Mouse (Mus musculus) megakaryocyte, embryonic 14.5 days (primary cell): ENCODE measurements around the gene Prim2. TPM values are rescaled to one million over a fixed set of nuclear protein-coding genes. Genes with fewer than 3 reads are reported as not detected.

ENCODE experiments used
- H3K27me3 ChIP-seq: replicated peaks from 2 replicates; pipeline ENCODE3; 2012; ENCODE audit warnings: inconsistent platforms
- H3K36me3 ChIP-seq: replicated peaks from 2 replicates; pipeline ENCODE3; 2012; ENCODE audit warnings: low read length, inconsistent platforms, mixed read lengths
- H3K4me1 ChIP-seq: 2 replicates; pipeline ENCODE4 v1.6.1; 2012; ENCODE audit warnings: inconsistent platforms
- H3K4me3 ChIP-seq: replicated peaks from 2 replicates; pipeline ENCODE3; 2012; ENCODE audit warnings: moderate library complexity, mild to moderate bottlenecking, inconsistent platforms
- H3K9me3 ChIP-seq: 2 replicates; pipeline ENCODE4 v1.6.1; 2012; ENCODE audit warnings: inconsistent platforms
- FLI1 ChIP-seq: IDR thresholded peaks from 2 replicates; pipeline ENCODE4 v1.6.1; 2012; ENCODE audit warnings: low read length, inconsistent platforms, mixed read lengths
- GATA1 ChIP-seq: IDR thresholded peaks from 3 replicates; pipeline ENCODE4 v1.6.1; 2012; ENCODE audit warnings: mixed read lengths, low read length, inconsistent platforms, borderline replicate concordance
- polyA plus RNA-seq: library from polyadenylated mRNA; stranded (reverse); fragments of >175 nt; gene quantifications from 2 replicates; pipeline ENCODE4 v1.2.3, GENCODE M21; 2012; ENCODE audit warnings: low replicate concordance; ENCODE audit not compliant: insufficient read depth

The Prim2 gene
- polyA plus RNA-seq, 1 experiment = 2.1 TPM

DNA sequence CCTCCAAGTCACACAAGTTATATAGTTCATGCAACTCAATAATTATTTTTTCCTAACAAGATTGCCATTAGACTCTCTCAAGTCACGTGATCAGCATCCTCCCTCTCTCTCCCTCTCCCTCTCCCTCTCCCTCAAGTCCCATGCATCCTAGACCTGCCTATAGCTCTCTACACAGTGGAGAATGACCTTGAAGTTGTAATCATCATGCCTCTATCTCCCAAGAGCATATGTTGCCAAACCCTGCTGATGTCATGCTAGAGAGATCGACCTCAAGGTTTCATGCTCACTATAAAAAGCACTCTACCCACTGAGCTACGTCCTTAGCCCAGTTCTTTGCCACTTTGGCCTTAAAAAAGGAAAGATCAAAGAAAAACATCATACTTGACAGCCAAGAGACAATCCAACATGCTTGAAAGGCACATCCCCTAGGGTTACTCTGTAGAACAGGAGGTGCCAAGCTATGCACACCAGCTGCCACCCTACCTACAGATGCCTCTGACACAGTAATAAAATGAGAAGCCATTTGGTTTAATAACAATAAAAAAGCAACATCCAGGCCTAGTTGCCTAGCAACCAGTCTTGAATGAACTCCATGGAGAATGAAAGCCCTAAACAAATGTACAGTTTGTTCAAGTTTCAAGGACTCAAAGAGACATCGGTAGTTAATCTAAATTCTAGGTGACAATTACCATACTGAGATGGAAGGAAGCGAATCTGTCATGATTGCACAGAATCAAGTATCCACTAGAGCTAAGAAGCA is 138.3 kb downstream of the Prim2 start:
- H3K27me3 ChIP-seq = no peaks in the 10 kb centered on the region
- TF ChIP-seq GATA1 (no peak), FLI1 (no peak)
- H3K4me1 ChIP-seq = peaks cover 25% of the 10 kb centered on the region
- peaks cover 3% of the 10 kb centered on the region for H3K36me3 ChIP-seq
- H3K9me3 ChIP-seq = no peaks in the 10 kb centered on the region
- no peak overlapping the region for H3K4me3 ChIP-seq

DNA sequence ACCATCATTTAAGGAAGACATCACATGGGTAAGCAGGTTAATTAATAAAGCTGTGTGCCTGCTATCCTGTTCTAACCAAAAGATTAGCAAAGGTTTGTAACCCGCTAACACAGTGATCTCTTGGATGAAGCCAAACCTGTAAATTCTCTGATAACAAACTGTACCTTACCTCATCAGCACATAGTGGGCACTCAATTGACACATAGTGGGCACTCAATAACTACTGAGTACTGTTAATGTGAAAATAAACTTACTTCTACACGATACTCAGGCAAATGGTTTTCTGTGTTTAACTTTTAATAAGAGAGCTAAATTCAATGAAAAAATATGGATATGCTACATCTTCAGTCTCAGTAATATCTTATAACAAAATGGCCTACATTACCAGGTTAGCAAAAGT is 139.1 kb downstream of the Prim2 start:
- H3K4me3 ChIP-seq = no peak overlapping the region
- no peaks in the 10 kb centered on the region for H3K9me3 ChIP-seq
- peaks cover 22% of the 10 kb centered on the region for H3K4me1 ChIP-seq
- TF ChIP-seq FLI1 (no peak), GATA1 (no peak)
- H3K36me3 ChIP-seq = peaks cover 4% of the 10 kb centered on the region
- no peaks in the 10 kb centered on the region for H3K27me3 ChIP-seq

- TF ChIP-seq FLI1 = no peak
- no peak for TF ChIP-seq GATA1
- Histone ChIP-seq H3K4me1 (peaks cover 17% of the 10 kb centered on the region), H3K27me3 (no peaks in the 10 kb centered on the region), H3K36me3 (peaks cover 7% of the 10 kb centered on the region), H3K9me3 (no peaks in the 10 kb centered on the region), H3K4me3 (no peak overlapping the region)
These were observed 139.9 kb downstream of the Prim2 start for GRCm38 (mm10) chr1:33529543-33530232.

DNA sequence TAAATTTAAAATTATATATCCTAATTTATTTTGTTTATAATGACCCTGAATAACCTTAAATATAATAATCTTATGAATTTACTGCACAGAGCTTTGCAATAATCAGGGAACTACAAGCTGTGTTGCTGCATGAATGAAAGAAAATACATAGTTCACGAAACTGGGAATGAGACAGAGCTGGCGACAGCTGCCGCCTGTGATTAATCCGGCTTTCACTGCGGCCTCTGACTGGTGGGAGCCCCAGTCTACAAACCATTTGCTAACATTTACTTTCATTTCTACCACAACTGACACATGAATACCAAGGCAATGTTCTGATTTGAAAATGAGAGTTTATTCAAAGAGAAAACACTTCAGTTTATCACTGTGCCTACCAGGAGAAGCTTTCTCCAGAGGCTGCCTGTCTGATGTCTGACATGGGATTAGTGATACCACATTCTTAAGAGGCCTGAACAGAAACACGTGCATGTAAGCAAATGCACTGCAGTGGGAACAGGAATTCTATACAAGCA is 142.2 kb downstream of the Prim2 start:
- H3K27me3 ChIP-seq = no peaks in the 10 kb centered on the region
- no peaks in the 10 kb centered on the region for H3K9me3 ChIP-seq
- peaks cover 17% of the 10 kb centered on the region for H3K4me1 ChIP-seq
- H3K36me3 ChIP-seq = peaks cover 9% of the 10 kb centered on the region
- H3K4me3 ChIP-seq = no peak overlapping the region
- TF ChIP-seq GATA1 (no peak), FLI1 (no peak)

DNA sequence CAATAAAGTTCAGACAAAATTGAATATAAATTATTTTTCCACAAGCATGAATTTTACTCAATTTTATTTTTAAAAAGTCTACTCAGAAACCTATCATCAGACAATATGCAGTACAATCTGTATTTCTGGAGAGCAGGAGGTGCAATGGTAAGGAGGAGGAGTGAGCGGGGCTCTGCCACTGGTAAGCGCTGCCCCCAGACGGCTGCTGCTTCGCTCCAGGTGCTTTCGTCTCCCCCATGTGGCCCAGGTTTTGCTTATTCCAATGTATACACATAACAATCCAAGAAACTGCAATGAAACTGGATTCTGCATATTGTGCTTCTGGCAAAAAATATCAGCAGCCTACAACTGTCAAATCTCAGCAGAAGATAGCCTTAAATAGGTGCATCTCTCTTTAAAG is 146.4 kb downstream of the Prim2 start:
- H3K9me3 ChIP-seq = no peaks in the 10 kb centered on the region
- TF ChIP-seq GATA1 (no peak), FLI1 (no peak)
- no peak overlapping the region for H3K4me3 ChIP-seq
- no peaks in the 10 kb centered on the region for H3K27me3 ChIP-seq
- peaks cover 9% of the 10 kb centered on the region for H3K36me3 ChIP-seq
- H3K4me1 ChIP-seq = no peaks in the 10 kb centered on the region

DNA sequence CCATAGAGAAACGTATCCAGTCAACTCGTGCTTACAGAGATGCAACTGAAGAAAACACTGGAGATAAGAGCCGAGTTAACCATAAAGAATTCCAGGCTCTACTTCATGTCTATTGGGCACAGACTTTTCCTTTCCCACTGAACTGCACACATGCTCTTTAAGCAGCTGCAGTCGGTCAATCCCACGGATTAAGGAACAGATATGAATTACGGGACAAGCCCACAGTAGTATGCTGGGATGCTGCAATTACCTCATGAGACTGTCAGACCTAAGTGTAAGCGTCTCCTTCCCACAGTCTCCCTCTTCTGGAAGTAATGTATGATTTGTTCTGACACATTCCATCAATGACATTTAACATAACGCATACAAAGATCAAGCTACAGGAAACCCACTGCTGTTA is 154.5 kb downstream of the Prim2 start:
- Histone ChIP-seq H3K4me3 (no peak overlapping the region), H3K36me3 (peaks cover 19% of the 10 kb centered on the region), H3K4me1 (no peaks in the 10 kb centered on the region), H3K27me3 (no peaks in the 10 kb centered on the region), H3K9me3 (no peaks in the 10 kb centered on the region)
- TF ChIP-seq FLI1 = no peak
- no peak for TF ChIP-seq GATA1

DNA sequence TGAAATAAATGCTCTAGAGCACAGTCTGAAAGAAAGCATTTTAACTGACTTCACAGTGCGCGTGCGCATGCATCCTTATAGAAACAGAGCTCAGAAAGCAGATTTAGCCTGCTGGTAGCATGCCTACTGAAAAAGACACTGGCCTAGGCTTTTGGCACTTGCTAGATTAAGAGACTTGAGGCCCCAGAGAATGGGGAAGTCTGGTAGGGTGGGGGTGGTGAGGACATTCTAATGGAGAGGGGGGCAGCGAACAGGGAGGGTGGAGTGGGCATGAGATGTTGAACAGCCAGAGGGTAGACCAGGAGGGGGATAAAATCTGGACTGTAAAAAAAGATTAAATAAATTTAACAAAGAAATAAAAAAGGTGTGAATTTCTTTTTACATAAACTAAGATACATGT is 158.3 kb downstream of the Prim2 start:
- no peak overlapping the region for H3K4me3 ChIP-seq
- H3K36me3 ChIP-seq = peaks cover 28% of the 10 kb centered on the region
- H3K4me1 ChIP-seq = no peaks in the 10 kb centered on the region
- TF ChIP-seq GATA1 (no peak), FLI1 (no peak)
- no peaks in the 10 kb centered on the region for H3K27me3 ChIP-seq
- H3K9me3 ChIP-seq = no peaks in the 10 kb centered on the region

DNA sequence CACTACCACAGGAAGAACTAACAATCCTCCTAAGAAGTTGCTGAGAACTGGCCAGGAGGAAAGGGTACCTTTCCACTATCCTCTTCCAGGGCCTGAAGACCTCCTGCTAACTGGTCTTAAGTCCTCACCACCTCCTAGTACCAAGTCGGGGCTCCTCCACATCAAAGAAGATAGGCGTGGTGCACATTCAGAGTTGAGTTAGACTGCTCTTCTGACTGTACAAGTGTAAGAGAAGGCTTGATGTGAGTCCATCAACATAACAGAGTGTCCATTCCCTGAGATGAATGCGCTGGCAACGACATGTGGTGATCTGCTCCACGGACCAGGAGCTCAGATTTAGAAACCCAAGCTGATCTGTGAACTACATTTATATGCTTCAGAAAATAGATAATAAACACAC is 165.2 kb downstream of the Prim2 start:
- TF ChIP-seq FLI1 = no peak
- TF ChIP-seq GATA1 = no peak
- Histone ChIP-seq H3K9me3 (no peaks in the 10 kb centered on the region), H3K36me3 (peaks cover 23% of the 10 kb centered on the region)

DNA sequence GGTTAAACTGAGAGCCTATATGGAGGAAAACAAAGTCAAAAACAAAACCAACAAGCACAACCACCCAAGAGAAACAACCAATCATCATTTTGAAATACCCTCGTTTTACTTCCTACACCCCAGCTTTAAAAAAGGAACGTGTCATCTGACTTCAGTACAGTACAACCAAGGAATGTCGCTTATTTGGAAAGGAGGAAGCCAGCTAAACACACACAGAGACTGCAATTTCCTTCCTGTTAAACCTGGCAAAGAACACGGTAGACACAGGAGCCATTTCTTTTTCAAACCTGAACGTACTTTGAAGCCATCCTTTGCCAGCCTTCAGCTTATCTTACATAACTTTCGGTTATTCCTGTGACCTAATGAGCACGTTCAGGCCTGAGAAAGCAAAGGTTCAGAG is 166.7 kb downstream of the Prim2 start:
- peaks cover 16% of the 10 kb centered on the region; the same call in 1 of the 2 replicates for H3K4me1 ChIP-seq
- TF ChIP-seq FLI1 = no peak
- no peak for TF ChIP-seq GATA1
- H3K27me3 ChIP-seq = no peaks in the 10 kb centered on the region
- H3K36me3 ChIP-seq = peaks cover 17% of the 10 kb centered on the region
- no peak overlapping the region for H3K4me3 ChIP-seq
- H3K9me3 ChIP-seq = no peaks in the 10 kb centered on the region

More for the DNA sequence above, 165.2 kb downstream of the Prim2 start:
- Histone ChIP-seq H3K4me3 (no peak overlapping the region), H3K27me3 (no peaks in the 10 kb centered on the region), H3K4me1 (peaks cover 12% of the 10 kb centered on the region; the same call in 1 of the 2 replicates)

DNA sequence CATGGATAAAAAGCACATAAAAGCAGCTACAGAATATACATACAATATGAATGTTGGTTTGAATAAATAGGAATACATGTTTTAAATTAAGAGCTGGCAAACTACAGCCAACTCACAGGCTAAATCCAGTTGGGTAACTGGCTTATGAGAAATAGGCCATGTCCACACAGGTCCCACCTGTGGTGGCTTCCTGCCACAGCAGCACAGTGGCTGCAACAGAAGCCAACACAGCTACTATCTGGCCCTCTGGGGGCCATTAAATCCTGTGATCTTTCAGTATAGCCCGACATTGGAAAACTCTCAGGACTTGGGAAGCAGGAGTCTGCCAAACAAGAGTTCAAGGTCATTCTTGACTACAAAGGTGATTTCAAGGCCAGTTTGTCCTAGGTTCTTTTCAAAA is 167.3 kb downstream of the Prim2 start:
- peaks cover 23% of the 10 kb centered on the region for H3K36me3 ChIP-seq
- no peaks in the 10 kb centered on the region for H3K9me3 ChIP-seq
- H3K4me3 ChIP-seq = no peak overlapping the region
- TF ChIP-seq FLI1 = no peak
- peaks cover 16% of the 10 kb centered on the region; the same call in 1 of the 2 replicates for H3K4me1 ChIP-seq
- H3K27me3 ChIP-seq = no peaks in the 10 kb centered on the region
